Mouse (Mus musculus) Patski (cell line): ENCODE measurements around the gene Tmbim7. TPM values are rescaled to one million over a fixed set of nuclear protein-coding genes. Genes with fewer than 3 reads are reported as not detected.
"Not testable (repeated sequence)": the region's sequence is repeated elsewhere in the genome, so short reads cannot be mapped to it uniquely, and the experiment has no call there.

ENCODE experiments used
- ATAC-seq: fragments of 100-300 bp; one replicate; pipeline ENCODE4 v1.8.0; 2021
- CTCF ChIA-PET: fragments of 350-600 bp; sonication (Branson Sonifier 250); formaldehyde crosslinking; loops from one replicate; lab custom pipeline; 2022; ENCODE audit warnings: inconsistent platforms; lab: Charles Lee
- POLR2A ChIA-PET: fragments of 350-600 bp; sonication (Branson Sonifier 250); formaldehyde crosslinking; loops from one replicate; lab custom pipeline; 2022; ENCODE audit warnings: antibody characterized with exemption, inconsistent platforms; lab: Charles Lee
- DNase-seq: peaks from one replicate; pipeline ENCODE4 v3.0.0-alpha.2; 2011; ENCODE audit warnings: low read depth, low spot score
- H3K27me3 ChIP-seq: fragments of 371-371 bp; one replicate; pipeline ENCODE4 v1.5.1; 2021
- CTCF ChIP-seq: fragments of 100-300 bp; IDR thresholded peaks from one replicate; pipeline ENCODE4 v1.5.1; 2021
- in situ Hi-C: fragments of 300-500 bp; cut with MboI; formaldehyde crosslinking; loops from 3 replicates; pipeline ENCODE4 v1.11.1; 2018; ENCODE audit warnings: low pct_unique_long_range_greater_than_20kb, mixed read lengths
- polyA plus RNA-seq: library from polyadenylated mRNA; unstranded; gene quantifications from one replicate; pipeline ENCODE4 v1.2.3, GENCODE M21; 2021

The Tmbim7 gene
- polyA plus RNA-seq, 1 experiment from 2014 or later, result not detected

DNA sequence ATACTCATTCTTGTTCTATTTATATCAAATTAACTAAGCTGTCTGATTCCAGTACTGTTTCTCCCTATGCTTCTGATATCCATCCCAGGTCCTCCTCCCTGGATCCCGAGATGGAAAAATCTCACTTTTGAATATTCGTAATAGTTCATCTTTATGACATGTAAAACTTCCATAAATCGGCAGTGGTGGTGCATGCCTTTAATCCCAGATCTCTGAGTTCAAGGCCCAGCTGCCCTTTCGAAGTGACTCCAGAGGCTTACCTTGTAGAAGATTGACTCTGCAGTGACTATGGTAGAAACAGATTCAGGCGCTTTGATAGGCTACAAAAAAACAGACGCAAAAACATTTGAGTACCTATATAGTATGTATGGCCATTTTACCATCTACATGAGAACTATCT, 6.4 kb upstream of the Tmbim7 start:
- DNase-seq, result no peak
- ATAC-seq, result no peak
- in situ Hi-C loops, result loop anchor here (5.0 kb wide), 2 partner anchors 163 to 238 kb away; no protein-coding TSS in a partner anchor

DNA sequence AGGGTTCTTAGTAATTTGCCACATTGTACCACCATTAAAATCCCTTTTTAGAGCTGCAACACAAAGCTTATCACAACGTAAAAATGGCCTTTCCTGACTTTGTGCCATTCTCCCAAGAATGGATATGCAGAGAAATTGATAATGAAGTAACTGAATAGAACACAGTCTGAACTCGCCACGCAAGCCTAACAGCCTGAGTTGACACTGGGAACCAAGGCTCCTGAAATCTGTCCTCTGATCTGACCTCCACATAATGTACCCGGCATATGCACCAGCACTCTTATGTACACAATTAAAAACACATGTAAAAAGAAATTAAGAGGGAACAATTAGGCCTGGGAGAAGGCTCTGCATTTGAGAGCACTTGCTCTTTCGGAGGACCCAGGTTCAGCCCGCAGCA, 5.7 kb upstream of the Tmbim7 start:
- H3K27me3 ChIP-seq, result no peaks in the 10 kb centered on the region
- ChIA-PET CTCF (interaction anchor here (1.8 kb wide), 1 partner anchor 12 kb away, joined by 5 read pairs; no protein-coding TSS in a partner anchor), POLR2A (interaction anchor here (0.7 kb wide), 3 partner anchors 43 to 398 kb away, joined by 3 to 7 read pairs (median 4); no protein-coding TSS in a partner anchor)
- DNase-seq (no peak), ATAC-seq (no peak)
- TF ChIP-seq CTCF, result no peak
- in situ Hi-C loops, result no loop called here

More for the DNA sequence above, 6.4 kb upstream of the Tmbim7 start:
- H3K27me3 ChIP-seq, result no peaks in the 10 kb centered on the region
- no peak for TF ChIP-seq CTCF
- CTCF ChIA-PET, result no interaction called here
- POLR2A ChIA-PET, result no interaction called here

DNA sequence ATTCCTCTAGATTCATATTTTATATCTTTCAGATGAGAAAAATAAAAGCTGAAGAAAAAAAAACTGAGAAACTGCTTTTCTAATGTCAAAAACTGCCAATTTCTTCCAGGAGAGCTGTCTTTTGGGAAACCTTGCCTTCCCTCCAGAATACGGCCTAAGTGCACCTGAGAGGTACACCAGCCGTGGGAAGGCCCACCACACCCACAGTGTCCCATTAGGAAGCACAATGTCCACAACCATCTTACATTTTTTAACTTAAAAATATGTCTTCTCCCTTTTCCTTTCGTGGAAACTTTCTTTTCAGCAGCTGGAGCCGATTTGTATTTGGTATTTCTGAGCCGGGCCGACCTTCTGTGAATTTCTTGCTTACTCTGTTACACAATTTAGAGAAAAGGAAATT, 4.4 kb upstream of the Tmbim7 start:
- CTCF ChIA-PET, result interaction anchor here (0.8 to 1.8 kb wide), 2 partner anchors 13 to 148 kb away, joined by 3 to 5 read pairs; no protein-coding TSS in a partner anchor

DNA sequence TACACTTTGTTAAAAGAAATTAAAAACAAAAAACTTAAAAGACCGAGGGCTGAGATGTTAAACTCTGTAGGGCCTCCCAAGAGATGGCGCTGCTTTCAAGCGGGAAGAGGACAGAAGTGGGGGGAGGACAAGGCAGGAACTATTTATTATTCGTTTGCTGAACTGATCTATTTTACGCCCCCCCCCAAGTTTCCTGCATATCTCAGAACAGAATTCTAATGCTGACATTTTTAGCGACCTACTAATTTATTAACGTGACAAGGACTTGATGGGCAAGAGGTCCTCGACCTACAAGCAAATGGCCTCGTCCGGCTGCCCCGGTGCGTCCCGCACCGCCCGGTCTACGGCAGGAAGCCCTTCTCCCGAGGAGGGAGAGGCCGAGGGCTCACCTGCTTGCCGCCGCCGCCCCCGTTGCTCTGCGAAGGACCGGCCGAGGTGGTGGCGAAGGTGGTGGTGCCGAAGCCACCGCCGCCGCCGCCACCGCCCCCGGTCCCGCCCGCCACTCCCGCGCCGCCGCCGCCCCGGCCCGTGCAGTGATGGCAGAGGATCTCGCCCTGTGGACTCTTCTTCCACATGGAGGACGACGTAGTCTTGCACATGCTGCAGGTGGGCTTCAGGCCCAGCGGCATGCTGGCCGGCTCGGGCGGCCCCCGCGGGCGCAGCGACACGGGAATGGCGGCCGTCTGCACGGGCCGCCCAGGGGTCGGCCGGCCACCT, 3.8 kb upstream of the Tmbim7 start:
- ATAC-seq (peak; percentile 60), DNase-seq (no peak)
- TF ChIP-seq CTCF, result peak; percentile 94
- in situ Hi-C loops, result no loop called here
- H3K27me3 ChIP-seq, result no peaks in the 10 kb centered on the region
- POLR2A ChIA-PET, result interaction anchor here (1.2 to 1.5 kb wide), 3 partner anchors 65 to 156 kb away, joined by 3 to 8 read pairs (median 4); partner anchors contain the start of genes Ankib1 and Krit1
- CTCF ChIA-PET, result interaction anchor here (0.8 to 1.8 kb wide), 2 partner anchors 14 to 148 kb away, joined by 3 to 5 read pairs; no protein-coding TSS in a partner anchor

More for the DNA sequence above, 4.4 kb upstream of the Tmbim7 start:
- no peak for TF ChIP-seq CTCF
- DNase-seq (no peak), ATAC-seq (no peak)
- H3K27me3 ChIP-seq, result no peaks in the 10 kb centered on the region
- in situ Hi-C loops, result no loop called here
- POLR2A ChIA-PET, result interaction anchor here (1.2 to 1.3 kb wide), 2 partner anchors 66 to 156 kb away, joined by 3 to 4 read pairs; partner anchors contain the start of genes Ankib1 and Krit1

DNA sequence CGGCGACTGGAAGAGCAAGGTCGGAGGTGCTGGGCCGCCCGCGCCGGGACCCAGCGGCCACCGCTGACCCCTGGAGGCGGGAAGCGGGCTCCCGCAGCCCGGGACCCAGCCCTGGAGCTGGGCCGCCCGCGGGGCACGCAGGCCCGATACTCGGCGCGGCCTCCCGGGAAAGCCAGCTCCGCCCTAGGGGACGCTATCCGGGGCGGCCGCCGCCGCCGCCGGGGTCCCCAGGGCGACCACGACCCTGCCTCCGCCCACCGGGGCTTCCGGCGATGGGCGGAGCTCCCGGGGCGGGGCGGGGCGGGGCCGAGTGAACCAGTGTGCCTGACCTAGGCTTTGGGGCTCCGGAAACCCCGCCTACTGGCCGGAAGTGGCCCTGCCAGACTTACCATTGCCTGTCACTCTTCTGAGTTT, 3.3 kb upstream of the Tmbim7 start:
- ATAC-seq (peak; percentile 89), DNase-seq (no peak)
- POLR2A ChIA-PET, result interaction anchor here (1.1 to 1.5 kb wide), 2 partner anchors 12 to 156 kb away, joined by 3 to 8 read pairs; partner anchors contain the start of genes Ankib1 and Krit1
- in situ Hi-C loops, result no loop called here
- CTCF ChIA-PET, result no interaction called here
- TF ChIP-seq CTCF, result peak; percentile 58
- no peaks in the 10 kb centered on the region for H3K27me3 ChIP-seq

DNA sequence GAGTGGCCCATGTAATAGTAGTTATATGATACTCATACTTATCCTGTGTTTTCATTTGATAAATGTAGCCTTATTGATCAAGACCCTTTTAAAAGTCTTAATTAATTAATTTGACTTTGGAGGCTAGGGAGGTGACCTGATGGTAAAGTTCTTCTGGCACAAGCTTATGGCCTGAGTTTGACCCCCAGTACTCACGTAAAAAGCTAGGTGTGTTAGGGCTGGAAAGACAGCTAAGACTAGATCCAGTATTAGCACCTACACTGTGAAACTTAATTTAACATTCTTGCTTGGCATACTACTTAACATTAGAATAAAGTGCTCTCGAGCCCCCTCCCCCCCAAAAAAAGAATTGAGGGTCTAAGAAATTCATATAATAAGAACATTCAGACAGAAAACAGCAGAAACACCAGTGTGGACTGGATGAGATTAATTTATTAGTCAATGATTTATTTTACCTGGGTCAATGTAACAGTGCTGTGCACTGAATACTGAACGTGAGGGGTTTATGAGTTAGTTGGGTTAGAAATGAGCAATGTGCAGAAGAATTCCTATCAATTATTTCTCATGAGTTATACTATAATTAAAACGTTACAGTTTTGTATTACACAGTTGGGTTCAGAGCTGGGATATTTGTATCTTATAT, 2.7 kb upstream of the Tmbim7 start:
- no peaks in the 10 kb centered on the region for H3K27me3 ChIP-seq
- no peak for ATAC-seq
- TF ChIP-seq CTCF, result no peak
- no peak for DNase-seq
- in situ Hi-C loops, result no loop called here
- POLR2A ChIA-PET, result interaction anchor here (0.7 to 1.5 kb wide), 3 partner anchors 11 to 283 kb away, joined by 3 to 8 read pairs (median 3); partner anchors contain the start of genes Ankib1 and Krit1
- CTCF ChIA-PET, result no interaction called here

DNA sequence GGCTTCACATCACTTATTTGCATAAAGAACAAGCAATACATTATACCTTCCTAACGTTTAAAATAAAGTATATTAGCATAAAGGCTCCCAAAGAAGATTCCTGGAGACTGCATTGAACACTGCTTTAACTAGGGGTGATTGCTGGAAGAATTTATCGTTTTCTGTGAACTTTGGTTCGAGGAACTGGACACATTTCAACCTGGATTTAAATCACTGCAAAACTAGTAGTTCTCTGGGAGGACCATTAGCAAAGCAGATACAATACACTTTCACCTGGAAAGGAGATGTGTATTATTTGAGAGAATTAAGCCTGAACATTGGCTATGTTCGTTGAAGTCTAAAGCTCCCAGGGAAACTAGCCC, 2.2 kb upstream of the Tmbim7 start:
- no peaks in the 10 kb centered on the region for H3K27me3 ChIP-seq
- in situ Hi-C loops, result no loop called here
- no peak for TF ChIP-seq CTCF
- POLR2A ChIA-PET, result interaction anchor here (0.7 to 1.5 kb wide), 3 partner anchors 10 to 283 kb away, joined by 3 to 8 read pairs (median 3); partner anchors contain the start of genes Ankib1 and Krit1
- ATAC-seq, result no peak
- CTCF ChIA-PET, result no interaction called here
- DNase-seq, result no peak

DNA sequence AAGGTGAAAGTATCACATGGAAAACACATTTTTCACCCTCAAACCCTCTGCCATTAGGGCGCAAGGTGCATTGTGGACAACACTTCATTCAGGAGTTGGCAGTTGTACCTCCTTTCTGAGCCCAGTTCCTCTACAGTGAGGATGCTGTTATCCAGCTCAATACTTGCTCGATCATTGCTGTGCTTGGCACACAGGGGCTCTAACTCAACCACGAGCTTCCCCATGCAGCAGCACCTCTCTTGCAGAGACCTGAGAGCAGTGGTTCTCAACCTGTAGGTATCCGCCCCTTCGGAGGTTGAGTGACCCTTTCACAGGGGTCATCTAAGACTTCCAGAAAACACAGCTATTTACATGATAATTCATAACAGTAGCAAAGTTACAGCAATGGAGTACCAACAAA, 640 bp downstream of the Tmbim7 start:
- in situ Hi-C loops, result no loop called here
- POLR2A ChIA-PET, result no interaction called here
- CTCF ChIA-PET, result interaction anchor here (1.4 kb wide), 1 partner anchor 13 kb away, joined by 3 read pairs; no protein-coding TSS in a partner anchor

DNA sequence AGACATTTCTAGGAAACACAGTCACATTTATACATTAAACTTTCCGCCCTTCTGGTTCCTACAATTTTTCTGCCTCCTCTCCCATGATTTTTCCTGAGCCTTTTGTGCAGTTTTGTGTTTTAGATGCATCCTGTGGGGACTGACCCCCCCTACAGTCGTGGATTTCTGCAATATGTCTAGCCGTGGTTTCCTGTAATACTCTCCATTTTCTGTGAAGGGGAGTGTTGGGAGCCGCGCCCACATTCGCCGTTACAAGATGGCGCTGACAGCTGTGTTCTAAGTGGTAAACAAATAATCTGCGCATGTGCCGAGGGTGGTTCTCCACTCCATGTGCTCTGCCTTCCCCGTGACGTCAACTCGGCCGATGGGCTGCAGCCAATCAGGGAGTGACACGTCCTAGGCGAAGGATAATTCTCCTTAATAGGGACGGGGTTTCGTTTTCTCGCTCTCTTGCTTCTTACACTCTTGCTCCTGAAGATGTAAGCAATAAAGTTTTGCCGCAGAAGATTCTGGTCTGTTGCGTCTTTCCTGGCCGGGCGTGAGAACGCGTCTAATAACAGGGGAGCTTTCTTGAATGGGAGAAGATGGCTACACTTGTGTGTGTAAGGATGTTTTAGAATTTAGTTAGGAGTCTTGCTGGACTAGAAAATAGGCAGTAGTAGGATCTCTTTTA, 2.1 kb downstream of the Tmbim7 start:
- ATAC-seq, in situ Hi-C loops, DNase-seq, CTCF ChIA-PET, POLR2A ChIA-PET, H3K27me3 ChIP-seq: not testable (repeated sequence)

More for the DNA sequence above, 640 bp downstream of the Tmbim7 start:
- DNase-seq (no peak), ATAC-seq (no peak)
- no peaks in the 10 kb centered on the region for H3K27me3 ChIP-seq
- TF ChIP-seq CTCF, result no peak

DNA sequence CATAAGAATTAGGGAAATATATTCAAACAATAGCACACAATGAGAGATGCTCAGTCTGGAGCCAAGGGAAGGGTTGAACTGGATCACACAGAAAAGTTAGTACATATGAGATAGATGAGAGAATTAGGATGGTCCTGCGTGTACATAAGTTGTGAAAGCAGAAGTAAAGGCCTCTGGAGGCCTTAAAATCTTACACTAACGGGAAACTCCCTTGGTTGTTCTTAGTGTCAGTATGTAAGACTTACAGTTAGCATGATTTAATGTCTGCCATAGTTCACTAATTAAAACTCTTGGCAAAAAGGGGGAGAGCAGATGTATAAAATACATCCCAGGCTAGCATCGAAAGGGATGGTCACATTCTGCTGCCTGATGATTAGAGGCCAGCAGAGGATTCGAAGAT, 2.8 kb downstream of the Tmbim7 start:
- no peak for TF ChIP-seq CTCF
- peaks cover 3% of the 10 kb centered on the region for H3K27me3 ChIP-seq
- POLR2A ChIA-PET, result no interaction called here
- CTCF ChIA-PET, result no interaction called here
- ATAC-seq (no peak), DNase-seq (no peak)
- in situ Hi-C loops, result no loop called here
